Mouse (Mus musculus): ENCODE measurements around the gene Olfr173.

Olfr173 gene

DNA sequence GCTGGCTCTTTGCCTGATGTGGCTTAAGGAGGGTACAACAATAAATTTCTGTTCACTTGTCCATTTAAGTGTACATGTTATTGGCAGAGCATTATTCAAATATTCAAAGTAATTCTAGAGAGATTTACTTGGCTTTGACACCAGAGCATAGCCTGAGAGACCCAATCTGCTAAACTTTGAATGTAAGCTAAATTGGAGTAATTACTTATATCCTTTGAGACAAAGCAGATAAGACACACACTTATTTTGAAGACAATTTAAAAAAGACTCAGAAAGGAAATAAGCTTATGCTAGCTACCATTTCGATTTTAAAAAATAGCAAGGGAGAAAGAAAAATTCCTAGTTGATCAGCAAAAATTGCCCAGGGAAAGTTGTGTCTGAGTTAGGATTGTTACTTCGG is at the start of gene Olfr173:
TSS of gene Olfr173 (minus strand) at position 101 of the 400 bp plus-strand sequence.
- no peak for DNase-seq (ENCODE audit: low spot score in 2 of 2)

- DNase-seq (ENCODE audit: low spot score in 2 of 2), result no peak
Measured at GRCm38 (mm10) chr16:58826732-58827319, 26.8 kb upstream of the Olfr173 start, which contains the start of gene Olfr175-ps1. Gene Olfr175-ps1, minus strand, starts transcription at chr16:58826782.

- DNase-seq (ENCODE audit: low spot score in 2 of 2), result no peak
Measured at GRCm38 (mm10) chr16:58763076-58763475, 37.0 kb downstream of the Olfr173 start, which contains the start of gene Olfr172. Gene Olfr172, minus strand, starts transcription at chr16:58763176.

- DNase-seq (ENCODE audit: low spot score in 2 of 2), result no peak
Measured at GRCm38 (mm10) chr16:58756191-58756590, 43.9 kb downstream of the Olfr173 start.

DNA sequence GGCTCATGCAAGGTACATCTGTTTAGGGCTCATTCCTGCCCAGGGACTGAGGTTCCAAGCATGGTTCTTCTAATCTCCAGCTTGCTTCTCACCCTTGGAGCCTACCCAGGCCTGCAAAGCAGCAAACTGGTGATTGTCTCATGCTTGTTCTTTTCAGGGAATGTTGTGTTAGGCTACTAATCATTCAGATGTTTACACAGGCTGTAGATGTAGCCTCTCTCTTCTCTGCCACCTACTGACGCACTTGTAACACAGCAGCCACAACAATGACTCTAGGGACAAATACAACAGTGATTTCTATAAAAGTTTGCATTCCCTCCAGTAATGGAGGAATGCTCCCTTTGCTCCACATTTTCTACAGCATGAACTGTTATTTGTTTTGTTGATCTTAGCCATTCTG is 48.8 kb downstream of the Olfr173 start:
- no peak for DNase-seq (ENCODE audit: low spot score in 2 of 2)

DNA sequence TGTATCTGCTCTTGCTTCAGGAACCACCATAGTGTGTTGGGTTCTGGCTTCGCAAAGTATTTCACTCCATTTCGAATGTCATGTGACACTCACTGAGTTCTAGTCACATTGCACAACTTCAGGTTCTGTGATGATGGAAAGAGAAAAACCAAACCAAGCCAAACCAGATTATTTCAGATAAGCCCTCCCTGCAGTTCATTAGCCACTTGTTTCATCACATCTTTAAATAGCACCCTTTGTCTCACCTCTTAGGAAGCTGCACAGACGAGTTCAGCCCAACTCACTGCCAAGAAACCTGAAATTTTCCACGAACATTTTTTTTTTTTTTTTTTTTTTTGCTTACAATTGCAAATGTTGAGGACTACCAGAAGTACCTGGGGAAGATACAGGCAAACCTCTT is 53.4 kb downstream of the Olfr173 start:
- DNase-seq (ENCODE audit: low spot score in 2 of 2), result no peak
